Mouse (Mus musculus): Measurements from ENCODE around the gene Eif3a. TPM values are rescaled to one million over a fixed set of nuclear protein-coding genes. Genes with fewer than 3 reads are reported as not detected.

Eif3a gene
- polyA plus RNA-seq, 1 experiment from 2014 or later: 125 TPM

- WGBS: under 1% methylated on average over 92 of the region's 115 CpGs
- H3K4me1 ChIP-seq: peaks cover 20% of the 10 kb centered on the region
- H3K4me3 ChIP-seq: peak overlapping the region; percentile 77
- peak; percentile 69 for ATAC-seq
- H3K9me3 ChIP-seq (replicated peaks): no peaks in the 10 kb centered on the region
- peaks cover 9% of the 10 kb centered on the region for H3K36me3 ChIP-seq (ENCODE audit: poor library complexity, severe bottlenecking)
- peak overlapping the region; percentile 83 for H3K9ac ChIP-seq
- peak overlapping the region; percentile 82 for H3K4me2 ChIP-seq
- H3K27me3 ChIP-seq: peaks cover 14% of the 10 kb centered on the region; the same call in 1 of the 2 replicates
- peak overlapping the region; percentile 87 for H3K27ac ChIP-seq
Observed at GRCm38 (mm10) chr19:60756192-60757098, 34.0 kb downstream of the Eif3a start.

- Histone ChIP-seq H3K9me3 (replicated peaks) (no peaks in the 10 kb centered on the region), H3K27ac (peak within 1 kb of the TSS; percentile 87), H3K4me2 (peak within 1 kb of the TSS; percentile 82), H3K9ac (peak within 1 kb of the TSS; percentile 83), H3K27me3 (peaks cover 14% of the 10 kb centered on the region; the same call in 1 of the 2 replicates), H3K36me3 (ENCODE audit: poor library complexity, severe bottlenecking) (peaks cover 7% of the 10 kb centered on the region), H3K4me1 (peaks cover 20% of the 10 kb centered on the region), H3K4me3 (peak within 1 kb of the TSS; percentile 77)
- whole genome bisulfite sequencing: under 1% methylated on average over 44 of the region's 58 CpGs
- peak; percentile 96 for ATAC-seq
Observed at GRCm38 (mm10) chr19:60755438-60756191, 34.8 kb downstream of the Eif3a start, which contains the start of gene Nanos1. TSS of gene Nanos1 (plus strand) at chr19:60755987.

GRCm38 (mm10) chr19:60747801-60748200 is 42.7 kb downstream of the Eif3a start:
- 89% methylated on average over 1 of the region's 1 CpGs for WGBS
- H3K4me1 ChIP-seq: no peaks in the 10 kb centered on the region
- H3K9ac ChIP-seq: no peak overlapping the region
- no peak overlapping the region for H3K4me3 ChIP-seq
- ATAC-seq: no peak
- H3K4me2 ChIP-seq: no peak overlapping the region
- H3K27ac ChIP-seq: no peak overlapping the region
- no peaks in the 10 kb centered on the region for H3K9me3 ChIP-seq (replicated peaks)
- no peaks in the 10 kb centered on the region for H3K36me3 ChIP-seq (ENCODE audit: poor library complexity, severe bottlenecking)
- no peaks in the 10 kb centered on the region for H3K27me3 ChIP-seq

DNA sequence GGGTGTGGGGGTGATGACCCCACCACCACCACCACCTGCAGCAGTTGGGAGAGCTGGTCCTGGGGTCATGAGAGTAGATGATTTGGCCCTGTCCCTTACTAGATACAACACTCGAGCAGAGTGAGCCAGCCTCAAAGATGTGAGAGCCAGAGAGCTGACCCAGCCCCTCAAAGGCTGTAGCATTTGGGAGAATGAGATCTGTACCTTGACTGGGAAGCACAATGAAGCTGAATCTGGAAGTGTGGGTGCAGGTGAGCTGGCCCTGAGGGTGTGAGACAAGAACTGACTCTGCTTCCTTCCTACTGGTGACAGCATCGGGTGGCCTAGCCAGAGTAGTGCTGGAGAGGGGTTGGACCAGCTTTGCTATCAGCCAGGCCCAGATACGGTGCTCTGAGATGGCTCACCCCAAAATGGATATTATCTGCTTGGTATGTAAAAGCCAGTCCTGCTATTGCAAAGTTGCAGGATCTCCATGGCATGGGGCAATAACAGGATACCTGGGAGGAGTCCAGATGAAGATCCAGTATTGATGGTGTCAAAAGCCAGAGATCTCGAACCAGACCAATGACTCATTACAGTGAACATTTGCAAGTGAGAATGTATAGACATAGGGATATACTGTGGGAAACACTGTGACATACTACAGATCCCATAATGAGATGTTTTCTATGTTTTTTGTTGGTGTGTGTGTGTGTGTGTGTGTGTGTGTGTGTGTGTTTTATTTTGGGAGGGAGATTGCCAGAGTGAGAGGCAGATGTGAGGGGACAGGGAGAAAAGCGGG is 46.5 kb downstream of the Eif3a start:
- Histone ChIP-seq H3K4me3 (no peak overlapping the region), H3K4me2 (no peak overlapping the region), H3K36me3 (ENCODE audit: poor library complexity, severe bottlenecking) (no peaks in the 10 kb centered on the region), H3K4me1 (no peaks in the 10 kb centered on the region), H3K9me3 (replicated peaks) (no peaks in the 10 kb centered on the region), H3K9ac (no peak overlapping the region), H3K27me3 (no peaks in the 10 kb centered on the region), H3K27ac (no peak overlapping the region)
- WGBS: 79% methylated on average over 5 of the region's 5 CpGs
- no peak for ATAC-seq

DNA sequence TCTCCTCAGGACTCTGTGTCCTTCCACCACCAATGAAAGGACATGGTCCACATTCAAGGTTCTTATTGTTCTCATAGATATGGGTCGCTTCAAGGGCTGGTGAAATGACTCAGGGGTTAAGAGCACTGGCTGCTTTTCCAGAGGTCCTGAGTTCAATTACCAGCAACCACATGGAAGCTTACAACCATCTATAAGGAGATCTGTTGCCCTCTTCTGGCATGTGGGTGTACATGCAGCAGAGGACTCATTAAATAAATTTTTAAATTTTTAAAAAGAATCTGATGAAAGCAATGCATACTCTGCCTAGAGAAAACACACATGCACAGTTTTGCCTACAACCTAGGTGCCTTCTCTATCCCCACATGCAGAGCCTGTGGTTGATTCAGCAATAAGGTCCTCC is 49.9 kb downstream of the Eif3a start:
- H3K9me3 ChIP-seq (replicated peaks): no peaks in the 10 kb centered on the region
- ATAC-seq: no peak
- H3K27ac ChIP-seq: no peak overlapping the region
- no peaks in the 10 kb centered on the region for H3K4me1 ChIP-seq
- H3K4me2 ChIP-seq: no peak overlapping the region
- no peaks in the 10 kb centered on the region for H3K27me3 ChIP-seq
- H3K9ac ChIP-seq: no peak overlapping the region
- H3K36me3 ChIP-seq (ENCODE audit: poor library complexity, severe bottlenecking): no peaks in the 10 kb centered on the region
- no peak overlapping the region for H3K4me3 ChIP-seq
- WGBS: 55% methylated on average over 1 of the region's 1 CpGs

GRCm38 (mm10) chr19:60731966-60732365 is 58.5 kb downstream of the Eif3a start:
- Histone ChIP-seq H3K36me3 (ENCODE audit: poor library complexity, severe bottlenecking) (no peaks in the 10 kb centered on the region), H3K4me3 (no peak overlapping the region), H3K27ac (no peak overlapping the region), H3K27me3 (no peaks in the 10 kb centered on the region), H3K4me2 (no peak overlapping the region), H3K9ac (no peak overlapping the region), H3K9me3 (replicated peaks) (no peaks in the 10 kb centered on the region), H3K4me1 (no peaks in the 10 kb centered on the region)
- no peak for ATAC-seq
- WGBS: 87% methylated on average over 1 of the region's 1 CpGs

DNA sequence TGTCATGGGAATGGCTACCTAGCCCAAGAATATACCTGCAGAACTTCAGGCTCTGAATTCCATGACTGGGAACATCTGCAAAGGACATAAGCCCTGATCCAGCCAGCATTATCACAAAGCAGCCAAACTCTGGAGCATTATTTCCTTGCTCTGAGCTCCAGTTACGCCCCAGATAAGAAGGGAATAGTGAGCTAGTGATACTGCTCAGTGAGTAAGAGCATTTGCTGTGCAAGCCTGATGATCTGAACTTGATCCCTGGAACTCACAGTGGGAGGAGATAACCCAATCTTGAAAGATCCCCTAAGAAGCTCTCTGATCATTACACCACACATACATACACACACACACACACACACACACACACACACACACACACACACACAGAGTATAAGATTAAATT is 59.2 kb downstream of the Eif3a start:
- Histone ChIP-seq H3K4me2 (no peak overlapping the region), H3K27me3 (no peaks in the 10 kb centered on the region), H3K9me3 (replicated peaks) (no peaks in the 10 kb centered on the region), H3K4me1 (no peaks in the 10 kb centered on the region), H3K36me3 (ENCODE audit: poor library complexity, severe bottlenecking) (no peaks in the 10 kb centered on the region), H3K9ac (no peak overlapping the region), H3K4me3 (no peak overlapping the region), H3K27ac (no peak overlapping the region)
- no peak for ATAC-seq
- 64% methylated on average over 1 of the region's 1 CpGs for WGBS

DNA sequence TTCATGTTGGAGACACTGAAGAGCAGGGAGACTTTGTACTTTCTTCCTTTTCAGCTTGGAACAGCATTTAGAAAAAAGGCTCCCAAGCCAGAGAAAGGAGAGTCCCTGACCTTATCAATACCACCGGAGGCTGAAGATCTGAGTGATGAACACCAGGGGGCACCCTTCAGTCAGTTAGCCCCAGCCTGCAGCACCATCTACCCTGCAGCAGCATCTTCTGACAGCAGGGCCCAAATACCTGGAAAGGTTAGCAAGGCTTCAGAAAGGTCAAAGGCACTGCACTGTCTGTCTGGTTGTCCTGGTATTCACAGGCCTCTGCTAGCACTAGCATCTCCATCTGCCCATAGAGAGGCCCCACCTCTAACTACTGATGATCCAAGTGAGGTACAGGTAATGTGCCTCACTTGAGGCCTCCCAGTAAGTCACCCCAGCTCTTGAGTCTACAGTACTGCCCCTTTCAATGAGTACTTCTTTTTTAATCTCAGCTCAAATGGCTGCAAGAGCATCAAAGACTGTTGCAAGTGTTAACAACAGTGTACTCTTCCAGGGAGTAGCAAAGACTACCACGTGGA is 60.1 kb downstream of the Eif3a start:
- Histone ChIP-seq H3K4me3 (no peak overlapping the region), H3K27me3 (no peaks in the 10 kb centered on the region), H3K4me1 (no peaks in the 10 kb centered on the region), H3K9ac (no peak overlapping the region), H3K36me3 (ENCODE audit: poor library complexity, severe bottlenecking) (no peaks in the 10 kb centered on the region), H3K9me3 (replicated peaks) (no peaks in the 10 kb centered on the region), H3K27ac (no peak overlapping the region), H3K4me2 (no peak overlapping the region)
- 60% methylated on average over 2 of the region's 2 CpGs for WGBS
- ATAC-seq: no peak

GRCm38 (mm10) chr19:60716381-60716780 is 74.1 kb downstream of the Eif3a start:
- no peak for ATAC-seq
- Histone ChIP-seq H3K27ac (no peak overlapping the region), H3K9me3 (replicated peaks) (no peaks in the 10 kb centered on the region), H3K4me1 (no peaks in the 10 kb centered on the region; the same call in 1 of the 2 replicates), H3K27me3 (no peaks in the 10 kb centered on the region), H3K4me3 (no peak overlapping the region), H3K36me3 (ENCODE audit: poor library complexity, severe bottlenecking) (no peaks in the 10 kb centered on the region), H3K9ac (no peak overlapping the region), H3K4me2 (no peak overlapping the region)
- WGBS: 74% methylated on average over 2 of the region's 2 CpGs

DNA sequence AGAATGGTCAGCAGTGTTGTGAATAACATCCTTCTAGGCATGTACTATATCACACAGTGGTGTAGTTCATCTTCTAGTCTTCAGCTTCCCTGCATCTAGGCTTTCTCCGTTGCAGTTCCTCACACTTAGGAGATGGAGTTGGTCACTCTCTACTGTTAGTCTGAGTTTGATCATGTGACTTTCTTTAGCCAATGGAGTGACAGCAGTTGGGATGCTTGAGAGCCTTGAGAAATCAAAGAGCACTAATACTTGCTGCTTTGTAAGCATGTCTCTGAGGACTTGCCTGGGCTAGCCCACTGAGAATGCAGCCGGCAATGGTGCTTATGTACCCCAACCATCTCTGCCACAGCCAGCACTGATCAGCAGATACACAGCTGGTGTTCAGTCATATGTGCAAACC is 77.9 kb downstream of the Eif3a start:
- Histone ChIP-seq H3K4me3 (no peak overlapping the region), H3K4me2 (no peak overlapping the region), H3K9ac (no peak overlapping the region), H3K9me3 (replicated peaks) (no peaks in the 10 kb centered on the region), H3K27me3 (no peaks in the 10 kb centered on the region), H3K27ac (no peak overlapping the region), H3K36me3 (ENCODE audit: poor library complexity, severe bottlenecking) (no peaks in the 10 kb centered on the region), H3K4me1 (no peaks in the 10 kb centered on the region; the same call in 1 of the 2 replicates)
- 89% methylated on average over 2 of the region's 2 CpGs for WGBS
- ATAC-seq: no peak
